Mouse (Mus musculus) adrenal gland, adult 2 months (tissue): ENCODE measurements around the gene Atf7ip. TPM values are rescaled to one million over a fixed set of nuclear protein-coding genes. Genes with fewer than 3 reads are reported as not detected.

Experiments used
- DNase-seq: peaks from one replicate; pipeline ENCODE4 v3.0.0; 2021
- polyA plus RNA-seq: library from polyadenylated mRNA; depleted of rRNA; stranded (reverse); fragments of >200 nt; gene quantifications from 2 replicates; pipeline ENCODE4 v1.2.3, GENCODE M21; 2012
- total RNA-seq, 2 experiments: library from RNA; stranded (reverse); gene quantifications; 2 replicates each; pipeline ENCODE4 v1.2.3; 2021

Atf7ip gene
- total and polyA plus RNA-seq, 3 experiments: 21.6 to 62.4 (median 60.9) TPM

- DNase-seq: peak; percentile 65
Measured at GRCm38 (mm10) chr6:136553767-136554569, 48.0 kb downstream of the Atf7ip start.

GRCm38 (mm10) chr6:136554774-136555522, 49.0 kb downstream of the Atf7ip start:
- peak; percentile 55 for DNase-seq

GRCm38 (mm10) chr6:136555523-136555915, 49.6 kb downstream of the Atf7ip start:
- DNase-seq: peak; percentile 70

GRCm38 (mm10) chr6:136558288-136559005, 52.5 kb downstream of the Atf7ip start:
- no peak for DNase-seq

- peak; percentile 54 for DNase-seq
Measured at GRCm38 (mm10) chr6:136566002-136566401, 60.0 kb downstream of the Atf7ip start.

- no peak for DNase-seq
Measured at GRCm38 (mm10) chr6:136590739-136591138, 84.8 kb downstream of the Atf7ip start.

- no peak for DNase-seq
Measured at GRCm38 (mm10) chr6:136594541-136594940, 88.6 kb downstream of the Atf7ip start.

- DNase-seq: peak; percentile 25
Measured at GRCm38 (mm10) chr6:136602601-136603000, 96.6 kb downstream of the Atf7ip start.

- DNase-seq: peak; percentile 62
Measured at GRCm38 (mm10) chr6:136611351-136612215, 105.6 kb downstream of the Atf7ip start.

- no peak for DNase-seq
Measured at GRCm38 (mm10) chr6:136612312-136612711, 106.3 kb downstream of the Atf7ip start.

- DNase-seq: no peak
Measured at GRCm38 (mm10) chr6:136614156-136614555, 108.2 kb downstream of the Atf7ip start.

GRCm38 (mm10) chr6:136620361-136621139, 114.6 kb downstream of the Atf7ip start:
- peak; percentile 71 for DNase-seq

- DNase-seq: no peak
Measured at GRCm38 (mm10) chr6:136625421-136625820, 119.5 kb downstream of the Atf7ip start.

GRCm38 (mm10) chr6:136629639-136630038, 123.7 kb downstream of the Atf7ip start:
- DNase-seq: no peak

- DNase-seq: no peak
Measured at GRCm38 (mm10) chr6:136631519-136631918, 125.6 kb downstream of the Atf7ip start.

- no peak for DNase-seq
Measured at GRCm38 (mm10) chr6:136631945-136632534, 126.1 kb downstream of the Atf7ip start.

GRCm38 (mm10) chr6:136633154-136633553, 127.2 kb downstream of the Atf7ip start:
- no peak for DNase-seq

GRCm38 (mm10) chr6:136633719-136634118, 127.8 kb downstream of the Atf7ip start:
- no peak for DNase-seq

GRCm38 (mm10) chr6:136634982-136635381, 129.0 kb downstream of the Atf7ip start:
- no peak for DNase-seq

- no peak for DNase-seq
Measured at GRCm38 (mm10) chr6:136644171-136644570, 138.2 kb downstream of the Atf7ip start.
